Mouse (Mus musculus): ENCODE measurements around the gene Xrra1.

- TF ChIP-seq CTCF (IDR thresholded peaks at IDR 0.05; ENCODE audit: borderline replicate concordance, insufficient read depth, low read depth, low read length), result no peak
- no peak for TF ChIP-seq POLR2A (IDR thresholded peaks at IDR 0.05; ENCODE audit: borderline replicate concordance, insufficient read depth, low read length)
Measured at GRCm38 (mm10) chr7:99946356-99946755, 87.4 kb downstream of the Xrra1 start.

Measured in cerebellum, adult 2 months (tissue).